Mouse (Mus musculus): ENCODE measurements around the gene Fra10ac1.

The Fra10ac1 gene

GRCm38 (mm10) chr19:38232087-38232486 lies 8.1 kb upstream of the Fra10ac1 start:
- no peak for DNase-seq (ENCODE audit: low read depth, low spot score)

GRCm38 (mm10) chr19:38228699-38229098 lies 4.7 kb upstream of the Fra10ac1 start:
- peak; percentile 68 for DNase-seq (ENCODE audit: low read depth, low spot score)

GRCm38 (mm10) chr19:38224685-38225060 lies 717 bp upstream of the Fra10ac1 start:
- DNase-seq (ENCODE audit: low read depth, low spot score) = no peak

GRCm38 (mm10) chr19:38223356-38223904 lies 526 bp downstream of the Fra10ac1 start:
- no peak for DNase-seq (ENCODE audit: low read depth, low spot score)

- no peak for DNase-seq (ENCODE audit: low read depth, low spot score)
Measured at GRCm38 (mm10) chr19:38217696-38218095, 6.3 kb downstream of the Fra10ac1 start.

GRCm38 (mm10) chr19:38206669-38207068 lies 17.3 kb downstream of the Fra10ac1 start:
- peak; percentile 36 for DNase-seq (ENCODE audit: low read depth, low spot score)

- DNase-seq (ENCODE audit: low read depth, low spot score) = peak; percentile 20
Measured at GRCm38 (mm10) chr19:38198731-38199130, 25.2 kb downstream of the Fra10ac1 start.

- no peak for DNase-seq (ENCODE audit: low read depth, low spot score)
Measured at GRCm38 (mm10) chr19:38195245-38195644, 28.7 kb downstream of the Fra10ac1 start.

- no peak for DNase-seq (ENCODE audit: low read depth, low spot score)
Measured at GRCm38 (mm10) chr19:38191446-38191845, 32.5 kb downstream of the Fra10ac1 start.

GRCm38 (mm10) chr19:38190606-38191005 lies 33.4 kb downstream of the Fra10ac1 start:
- DNase-seq (ENCODE audit: low read depth, low spot score) = no peak

GRCm38 (mm10) chr19:38187345-38187680 lies 36.6 kb downstream of the Fra10ac1 start:
- no peak for DNase-seq (ENCODE audit: low read depth, low spot score)

- no peak for DNase-seq (ENCODE audit: low read depth, low spot score)
Measured at GRCm38 (mm10) chr19:38186631-38187344, 37.2 kb downstream of the Fra10ac1 start.

GRCm38 (mm10) chr19:38179675-38180074 lies 44.3 kb downstream of the Fra10ac1 start:
- no peak for DNase-seq (ENCODE audit: low read depth, low spot score)

- DNase-seq (ENCODE audit: low read depth, low spot score) = no peak
Measured at GRCm38 (mm10) chr19:38164633-38165032, 59.3 kb downstream of the Fra10ac1 start.

- DNase-seq (ENCODE audit: low read depth, low spot score) = no peak
Measured at GRCm38 (mm10) chr19:38161648-38162354, 62.2 kb downstream of the Fra10ac1 start.

GRCm38 (mm10) chr19:38156243-38156642 lies 67.7 kb downstream of the Fra10ac1 start:
- peak; percentile 69 for DNase-seq (ENCODE audit: low read depth, low spot score)

- DNase-seq (ENCODE audit: low read depth, low spot score) = no peak
Measured at GRCm38 (mm10) chr19:38143540-38144271, 80.2 kb downstream of the Fra10ac1 start.

All from ES-CJ7 (cell line).